Mouse (Mus musculus) megakaryocyte, embryonic 14.5 days (primary cell): ENCODE measurements around the gene Uba52.

Source experiments
- FLI1 ChIP-seq: IDR thresholded peaks from 2 replicates; pipeline ENCODE4 v1.6.1; 2012; ENCODE audit warnings: low read length, inconsistent platforms, mixed read lengths
- GATA1 ChIP-seq: IDR thresholded peaks from 3 replicates; pipeline ENCODE4 v1.6.1; 2012; ENCODE audit warnings: mixed read lengths, low read length, inconsistent platforms, borderline replicate concordance

DNA sequence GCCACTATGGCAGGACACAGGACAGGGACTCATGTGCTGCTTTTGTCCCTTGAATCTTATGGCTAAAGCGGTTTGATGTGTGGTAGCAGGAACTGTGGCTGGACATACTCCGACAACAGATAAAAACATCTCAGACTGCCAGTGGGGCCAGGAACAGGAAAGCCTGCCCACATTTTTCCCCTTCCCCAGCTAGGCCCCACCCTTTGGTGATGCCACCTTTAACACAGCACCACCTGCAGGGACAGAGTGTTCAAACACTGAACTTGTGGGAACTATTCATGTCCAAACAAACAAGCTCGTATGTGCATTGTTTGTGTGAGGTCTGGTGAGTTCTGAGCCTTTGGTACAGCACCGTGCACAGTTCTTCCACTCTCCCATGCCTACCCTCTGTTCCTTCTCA is 47.7 kb upstream of the Uba52 start:
- TF ChIP-seq GATA1 (no peak; the same call in 2 of the 3 replicates), FLI1 (no peak)
